ENCODE assay signal across 22 mouse cellular contexts in genomic region chr10:125773541-125773940, GRCm38 (mm10).
DNase-seq lines count a peak whose midpoint lies in the region; ATAC-seq lines count a peak whose summit lies in the region.
"Had no signal": no experiment of that assay in that cellular context is flagged by ENCODE, and none has a peak within 500 bp of the region (broad histone marks: within the 10 kb centered on the region; RNA-seq: fewer than 3 reads in every experiment).

No protein-coding gene starts in this region.

- H3K4me1 ChIP-seq in embryonic facial prominence, embryonic 14.5 days (ENCODE audit: control insufficient read depth, insufficient read depth, low read length): 0 out of 2 replicates have a peak, but pooled peaks cover 4% of the 10 kb centered on the region
- peaks cover 29% of the 10 kb centered on the region for H3K4me1 ChIP-seq in limb, embryonic 12.5 days (replicated peaks)
- H3K4me1 ChIP-seq: forebrain, embryonic 12.5 days; heart, embryonic 15.5 days; hindbrain, embryonic 10.5 days; intestine, embryonic 15.5 days had no signal

- no peaks in the 10 kb centered on the region for H3K27me3 ChIP-seq in embryonic facial prominence, embryonic 14.5 days (replicated peaks; ENCODE audit: control insufficient read depth, insufficient read depth, low read length)
- H3K27me3 ChIP-seq in limb, embryonic 12.5 days: no peaks in the 10 kb centered on the region
- H3K27me3 ChIP-seq: forebrain, embryonic 12.5 days; heart, embryonic 15.5 days; intestine, embryonic 15.5 days had no signal

- DNase-seq in heart, adult 11 months: peak; percentile 15
- DNase-seq in heart, postnatal 4 days: no peak
- peak; percentile 65 for DNase-seq in embryo, embryonic 11 days
- DNase-seq in embryonic facial prominence, embryonic 14.5 days (ENCODE audit: low spot score): peak; percentile 61
- no peak for DNase-seq in adrenal gland, postnatal 36 days
- no peak for DNase-seq in cerebellum, postnatal 10 days
- DNase-seq in frontal cortex, postnatal 14 days (ENCODE audit: low spot score in 2 of 2): no peak
- DNase-seq: adrenal gland, postnatal 10 days; cerebellum, adult 11-12 months; cerebellum, adult 9-10 months; cerebellum, postnatal 36 days; gastrocnemius, adult 2 months; gastrocnemius, postnatal 25 days; heart, postnatal 14 days had no signal

- WGBS in embryonic facial prominence, embryonic 14.5 days: 22% methylated on average over 7 of the region's 7 CpGs
- WGBS in limb, embryonic 12.5 days: 16% methylated on average over 7 of the region's 7 CpGs

- H3K9ac ChIP-seq in embryonic facial prominence, embryonic 14.5 days (ENCODE audit: low read depth, low read length): no peak overlapping the region
- no peak overlapping the region for H3K9ac ChIP-seq in limb, embryonic 12.5 days (replicated peaks)
- H3K9ac ChIP-seq: forebrain, embryonic 12.5 days; heart, embryonic 15.5 days; hindbrain, embryonic 14.5 days; intestine, embryonic 15.5 days had no signal

- no peaks in the 10 kb centered on the region for H3K9me3 ChIP-seq in embryonic facial prominence, embryonic 14.5 days (ENCODE audit: control insufficient read depth, low read length)
- no peaks in the 10 kb centered on the region for H3K9me3 ChIP-seq in limb, embryonic 12.5 days
- H3K9me3 ChIP-seq: forebrain, embryonic 12.5 days; heart, embryonic 15.5 days; hindbrain, embryonic 10.5 days; intestine, embryonic 15.5 days had no signal

- no peaks in the 10 kb centered on the region for H3K36me3 ChIP-seq in embryonic facial prominence, embryonic 14.5 days (ENCODE audit: control insufficient read depth, insufficient read depth, low read length)
- no peaks in the 10 kb centered on the region for H3K36me3 ChIP-seq in limb, embryonic 12.5 days
- H3K36me3 ChIP-seq: forebrain, embryonic 12.5 days; heart, embryonic 15.5 days; hindbrain, embryonic 10.5 days; intestine, embryonic 15.5 days had no signal

- H3K4me2 ChIP-seq in embryonic facial prominence, embryonic 14.5 days (ENCODE audit: low read depth, low read length): no peak overlapping the region
- no peak overlapping the region for H3K4me2 ChIP-seq in limb, embryonic 12.5 days
- H3K4me2 ChIP-seq: forebrain, embryonic 12.5 days; heart, embryonic 11.5 days; heart, embryonic 15.5 days; hindbrain, embryonic 14.5 days; intestine, embryonic 15.5 days had no signal

- ATAC-seq in embryonic facial prominence, embryonic 14.5 days (ENCODE audit: low read depth): no peak
- ATAC-seq in limb, embryonic 12.5 days (ENCODE audit: insufficient number of reproducible peaks, insufficient read depth, low FRiP score, low TSS enrichment, low read depth): no peak
- ATAC-seq: forebrain, embryonic 16.5 days; intestine, embryonic 15.5 days had no signal

- H3K4me3 ChIP-seq in embryonic facial prominence, embryonic 14.5 days (ENCODE audit: low read depth, low read length): no peak overlapping the region
- no peak overlapping the region for H3K4me3 ChIP-seq in limb, embryonic 12.5 days (replicated peaks)
- H3K4me3 ChIP-seq: forebrain, embryonic 12.5 days; gastrocnemius, adult 2 months; heart, embryonic 15.5 days; hindbrain, embryonic 10.5 days; intestine, embryonic 15.5 days had no signal

- H3K27ac ChIP-seq in embryonic facial prominence, embryonic 14.5 days (replicated peaks; ENCODE audit: low read depth, low read length): no peak overlapping the region
- H3K27ac ChIP-seq in limb, embryonic 12.5 days: peak overlapping the region; percentile 64; the same call in 1 of the 2 replicates
- H3K27ac ChIP-seq: forebrain, embryonic 12.5 days; gastrocnemius, adult 2 months; heart, embryonic 15.5 days; hindbrain, embryonic 10.5 days; hindbrain, embryonic 14.5 days; intestine, embryonic 15.5 days had no signal

Comparison
In these comparisons a context has a peak if more than half of its experiments do, and no peak if none do; other contexts are left out.
1. DNase-seq: peak in heart, adult 11 months (single experiment), embryo, embryonic 11 days (single experiment) and embryonic facial prominence, embryonic 14.5 days (single experiment); none in heart, postnatal 4 days (single experiment), adrenal gland, postnatal 36 days (0 of 2), cerebellum, postnatal 10 days (0 of 2) and frontal cortex, postnatal 14 days (0 of 2).